Mouse (Mus musculus) effector memory CD4-positive, alpha-beta T cell, adult 7 months (primary cell): ENCODE measurements around the gene Ctnnd1. TPM values are rescaled to one million over a fixed set of nuclear protein-coding genes. Genes with fewer than 3 reads are reported as not detected.

ENCODE experiments used
- polyA plus RNA-seq: library from polyadenylated mRNA; unstranded; fragments of 100-300 nt; shearing (Covaris generic); gene quantifications from one replicate; pipeline ENCODE4 v1.2.1, GENCODE M21; 2017

Gene Ctnnd1
- polyA plus RNA-seq: not detected

GRCm38 (mm10) chr2:84650464-84651195 lies at the start of gene Ctnnd1:
TSS of gene Ctnnd1 (minus strand) at chr2:84650765.

GRCm38 (mm10) chr2:84679016-84679415 lies 28.5 kb upstream of the Ctnnd1 start, which contains the start of gene Tmx2:
TSS of gene Tmx2 (minus strand) at chr2:84679140.

DNA sequence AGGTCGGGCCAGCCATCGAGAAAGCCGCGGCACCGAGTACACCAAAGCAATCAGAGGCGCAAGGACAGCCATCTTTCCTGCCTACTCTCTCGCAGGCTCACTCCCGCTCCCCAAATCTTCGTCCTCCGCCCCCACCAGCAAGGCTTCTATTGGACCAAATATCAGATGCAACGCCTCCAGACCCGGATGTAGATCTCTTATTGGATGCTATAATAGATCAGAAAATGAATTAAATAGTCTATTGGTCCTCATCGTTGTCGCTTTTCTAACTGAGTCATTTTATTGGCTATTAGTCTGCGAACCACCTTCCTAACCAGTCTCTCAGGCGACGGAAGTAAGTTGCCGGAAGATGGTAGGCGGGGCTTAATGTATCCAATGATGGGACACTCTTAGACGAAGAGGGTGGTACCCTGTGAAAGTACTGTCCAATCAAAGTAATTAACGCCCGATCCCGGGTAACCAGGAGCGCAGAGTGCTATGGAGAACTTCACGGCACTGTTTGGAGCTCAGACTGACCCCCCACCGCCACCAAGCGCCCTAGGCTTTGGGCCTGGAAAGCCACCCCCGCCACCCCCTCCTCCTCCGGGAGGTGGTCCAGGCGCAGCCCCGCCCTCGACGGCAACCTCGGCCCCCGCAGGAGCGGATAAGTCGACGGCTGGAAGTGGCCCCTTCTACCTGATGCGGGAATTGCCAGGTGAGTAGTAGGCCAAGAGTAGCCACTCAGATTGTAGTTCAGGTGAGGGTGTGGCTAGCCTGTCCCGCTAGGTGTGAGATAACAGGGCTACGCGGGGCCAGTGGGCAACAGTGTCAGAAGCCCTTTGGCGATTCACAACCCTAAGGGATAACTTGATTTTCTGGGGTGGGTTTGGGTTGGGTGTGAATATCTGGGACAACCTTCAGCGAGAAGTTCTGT lies 27.7 kb upstream of the Ctnnd1 start, which contains the start of the genes Gm28635 and Med19:
Gene Gm28635 (minus strand): TSS at position 74 of the 913 bp plus-strand sequence.
Gene Med19 (plus strand): TSS at position 435 of the 913 bp plus-strand sequence.

GRCm38 (mm10) chr2:84670569-84670933 lies 20.0 kb upstream of the Ctnnd1 start, which contains the start of gene Selenoh:
TSS of gene Selenoh (minus strand) at chr2:84670770.

DNA sequence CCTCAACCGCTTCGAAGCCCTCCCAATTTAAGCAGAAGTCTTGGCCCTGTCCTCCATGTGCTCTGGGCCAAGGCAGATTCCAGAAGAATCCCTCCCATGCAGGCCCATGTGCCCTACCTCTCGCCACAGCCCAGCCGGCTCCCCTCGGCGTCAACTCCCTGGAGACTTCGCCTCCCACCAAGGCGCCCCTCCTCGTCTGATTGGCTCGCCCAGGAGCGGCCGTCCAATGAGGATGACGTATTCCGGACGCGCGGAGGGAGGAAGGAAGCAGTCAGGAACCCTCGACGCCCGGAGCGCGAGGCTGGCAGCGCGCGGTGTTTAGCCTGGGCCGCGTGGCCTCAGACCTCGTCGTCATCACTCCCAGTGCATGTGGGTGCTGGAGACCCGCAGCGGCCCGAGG lies 8.2 kb upstream of the Ctnnd1 start, which contains the start of gene Btbd18:
Gene Btbd18 (plus strand): TSS at position 274 of the 400 bp plus-strand sequence.

Other genes starting within 250 kb of the Ctnnd1 start
- 26.9 TPM for gene Calcrl, start 225.4 kb downstream of the Ctnnd1 start, polyA plus RNA-seq
- 2.6 TPM for gene Tfpi, start 174.0 kb downstream of the Ctnnd1 start, polyA plus RNA-seq
- gene Btbd18, start 8.3 kb upstream of the Ctnnd1 start, polyA plus RNA-seq: not detected
- gene Selenoh, start 20.0 kb upstream of the Ctnnd1 start, polyA plus RNA-seq: 49.2 TPM
- not detected for gene Gm28635, start 27.3 kb upstream of the Ctnnd1 start, polyA plus RNA-seq
- 14.0 TPM for gene Med19, start 27.6 kb upstream of the Ctnnd1 start, polyA plus RNA-seq
- 54.1 TPM for gene Tmx2, start 28.4 kb upstream of the Ctnnd1 start, polyA plus RNA-seq
- gene Zdhhc5, start 64.4 kb upstream of the Ctnnd1 start, polyA plus RNA-seq: 54.3 TPM
- gene Clp1, start 76.6 kb upstream of the Ctnnd1 start, polyA plus RNA-seq: 93.8 TPM
- gene Ypel4, start 83.3 kb upstream of the Ctnnd1 start, polyA plus RNA-seq: 0.99 TPM
- gene Gm19426, start 92.9 kb upstream of the Ctnnd1 start, polyA plus RNA-seq: not detected
- 0.45 TPM for gene Serping1, start 124.7 kb upstream of the Ctnnd1 start, polyA plus RNA-seq
- gene Ube2l6, start 148.1 kb upstream of the Ctnnd1 start, polyA plus RNA-seq: 6.1 TPM
- gene Smtnl1, start 171.9 kb upstream of the Ctnnd1 start, polyA plus RNA-seq: not detected
- gene Timm10, start 176.2 kb upstream of the Ctnnd1 start, polyA plus RNA-seq: 14.3 TPM
- gene Slc43a1, start 188.1 kb upstream of the Ctnnd1 start, polyA plus RNA-seq: 19.3 TPM
- gene Rtn4rl2, start 235.9 kb upstream of the Ctnnd1 start, polyA plus RNA-seq: not detected